Mouse (Mus musculus): ENCODE data around the gene Adsl. TPM values are rescaled to one million over a fixed set of nuclear protein-coding genes. Genes with fewer than 3 reads are reported as not detected.
"Not testable (repeated sequence)": the region's sequence is repeated elsewhere in the genome, so short reads cannot be mapped to it uniquely, and the experiment has no call there.

The Adsl gene
- polyA plus RNA-seq (2012; rRNA removed) = 43.1 and 46.0 TPM in 2 replicates

DNA sequence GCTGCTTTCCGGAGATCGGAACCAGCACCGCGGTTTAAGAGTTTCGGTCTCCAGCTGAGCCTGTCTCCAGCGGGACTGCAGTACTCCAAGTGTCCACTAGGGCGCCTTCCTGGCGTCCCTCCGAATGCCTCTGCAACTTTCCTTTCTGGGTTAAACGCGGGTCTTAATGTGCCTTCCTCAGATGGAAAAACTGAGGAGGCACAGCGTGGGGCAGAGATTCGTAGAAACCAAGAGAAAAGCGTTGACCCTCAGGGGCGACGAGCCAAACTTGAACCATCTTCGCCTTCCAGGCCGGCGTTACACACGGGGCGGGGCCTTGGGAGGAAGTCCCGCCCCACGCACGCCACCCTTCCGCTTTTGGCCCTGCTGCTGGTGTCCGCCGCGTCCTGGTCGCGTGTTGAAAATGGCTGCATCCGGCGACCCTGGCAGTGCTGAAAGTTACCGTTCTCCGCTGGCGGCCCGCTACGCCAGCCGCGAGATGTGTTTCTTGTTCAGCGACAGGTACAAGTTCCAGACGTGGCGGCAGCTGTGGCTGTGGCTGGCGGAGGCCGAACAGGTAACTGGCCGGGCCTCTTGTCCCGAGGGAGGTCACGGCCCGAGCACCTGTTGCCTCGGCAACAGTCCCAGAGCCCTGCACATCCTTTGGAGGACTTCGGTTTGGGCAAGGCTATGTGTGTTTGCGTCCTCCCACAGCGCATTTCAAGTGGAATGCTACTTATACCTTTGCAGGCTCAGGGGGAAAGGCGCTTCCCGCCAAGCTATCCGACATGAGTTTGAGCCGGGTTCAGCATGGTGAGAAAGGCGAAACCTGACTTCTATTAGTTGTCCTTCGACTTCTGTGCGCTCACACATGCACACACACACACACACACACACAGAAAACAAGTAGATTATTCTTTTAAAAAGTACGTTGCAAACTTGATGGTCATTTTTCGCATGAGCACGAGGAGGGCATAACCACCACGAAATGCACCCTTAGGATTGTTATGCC lies at the start of gene Adsl:
Gene Adsl (plus strand): TSS at position 346 of the 991 bp plus-strand sequence.
- H3K27me3 ChIP-seq (ENCODE audit: control insufficient read depth, insufficient read depth, low read length) = no peaks in the 10 kb centered on the region
- DNase-seq (ENCODE audit: low read depth in 1 of 2, low spot score in 2 of 2) = peak; percentile 82 to 83
- peaks cover 10% of the 10 kb centered on the region for H3K4me1 ChIP-seq (ENCODE audit: control insufficient read depth, insufficient read depth, insufficient read length)
- TF ChIP-seq CTCF (IDR thresholded peaks at IDR 0.05; ENCODE audit: extremely low read depth, insufficient read depth, insufficient read length, insufficient replicate concordance) = peak; percentile 92
- TF ChIP-seq POLR2A (IDR thresholded peaks at IDR 0.05; ENCODE audit: low read depth, low read length) = peak; percentile 48; the same call in 1 of the 2 replicates
- under 1% methylated on average over 63 of the region's 63 CpGs for WGBS
- peak within 1 kb of the TSS; percentile 86 for H3K27ac ChIP-seq (ENCODE audit: insufficient read depth, low read length)
- peaks cover 12% of the 10 kb centered on the region for H3K36me3 ChIP-seq (ENCODE audit: control insufficient read depth, insufficient read depth, low read length)
- H3K4me3 ChIP-seq (ENCODE audit: extremely low read depth, insufficient read depth, insufficient read length) = peak within 1 kb of the TSS; percentile 92

DNA sequence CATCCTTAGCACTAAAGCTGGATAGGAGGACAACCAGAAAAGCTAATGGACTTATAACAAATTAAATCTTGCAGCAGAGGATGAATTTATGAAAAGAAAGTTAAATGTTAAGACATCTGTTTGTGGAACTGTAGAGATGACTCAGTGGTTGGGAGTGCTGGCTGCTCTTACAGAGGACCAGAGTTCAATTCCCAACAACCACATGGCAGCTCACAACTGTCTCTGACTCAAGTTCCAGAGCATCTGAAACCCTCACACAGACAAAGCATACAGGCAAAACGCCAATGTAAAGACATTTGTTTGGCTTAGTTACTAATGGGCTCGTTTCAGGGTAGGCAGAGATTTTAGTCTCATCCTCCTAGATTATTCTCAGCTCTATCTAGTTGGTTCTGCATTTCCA lies 48.5 kb upstream of the Adsl start:
- peaks cover 14% of the 10 kb centered on the region for H3K36me3 ChIP-seq (ENCODE audit: control insufficient read depth, insufficient read depth, low read length)
- H3K4me1 ChIP-seq (ENCODE audit: control insufficient read depth, insufficient read depth, insufficient read length) = peaks cover 5% of the 10 kb centered on the region; the same call in 1 of the 2 replicates

DNA sequence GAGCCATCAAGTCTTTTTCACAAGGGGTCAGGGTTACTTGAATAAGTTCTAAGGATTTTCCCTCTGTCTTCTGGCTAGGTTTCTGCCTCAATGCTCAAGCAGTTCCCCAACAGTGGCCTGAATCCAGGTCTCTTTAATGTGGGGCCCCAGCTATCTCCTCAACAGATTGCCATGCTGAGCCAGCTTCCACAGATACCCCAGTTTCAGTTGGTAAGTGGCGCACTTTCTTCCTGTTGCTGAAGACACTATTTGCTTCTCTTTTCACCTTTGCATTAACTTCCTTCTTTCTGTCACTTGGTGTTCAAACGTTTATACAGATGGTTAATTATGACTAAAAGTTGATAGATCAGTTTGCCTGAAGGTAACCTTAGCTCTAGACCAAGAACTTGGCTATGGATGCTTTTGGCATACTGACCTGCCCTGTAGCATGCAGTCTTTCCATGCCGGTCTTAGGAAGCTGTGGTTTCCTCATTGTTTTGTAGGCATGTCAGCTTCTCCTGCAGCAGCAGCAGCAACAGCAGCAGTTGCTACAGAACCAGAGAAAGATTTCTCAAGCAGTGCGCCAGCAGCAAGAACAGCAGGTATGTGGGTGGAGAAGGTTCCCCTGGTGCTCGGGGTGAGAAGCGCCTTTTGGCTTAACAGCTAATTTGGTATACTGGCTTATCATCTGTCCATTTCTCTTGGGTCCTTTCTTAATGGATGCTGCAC lies 46.3 kb upstream of the Adsl start:
- WGBS = 50% methylated on average over 6 of the region's 6 CpGs
- Histone ChIP-seq H3K4me3 (ENCODE audit: extremely low read depth, insufficient read depth, insufficient read length) (no peak overlapping the region), H3K4me1 (ENCODE audit: control insufficient read depth, insufficient read depth, insufficient read length) (peaks cover 5% of the 10 kb centered on the region; the same call in 1 of the 2 replicates), H3K27me3 (ENCODE audit: control insufficient read depth, insufficient read depth, low read length) (no peaks in the 10 kb centered on the region), H3K27ac (ENCODE audit: insufficient read depth, low read length) (peak overlapping the region; percentile 19), H3K36me3 (ENCODE audit: control insufficient read depth, insufficient read depth, low read length) (peaks cover 15% of the 10 kb centered on the region)
- DNase-seq (ENCODE audit: low read depth in 1 of 2, low spot score in 2 of 2) = no peak
- TF ChIP-seq CTCF (IDR thresholded peaks at IDR 0.05; ENCODE audit: extremely low read depth, insufficient read depth, insufficient read length, insufficient replicate concordance) (no peak), POLR2A (IDR thresholded peaks at IDR 0.05; ENCODE audit: low read depth, low read length) (no peak)

More for the DNA sequence above, 48.5 kb upstream of the Adsl start:
- DNase-seq (ENCODE audit: low read depth in 1 of 2, low spot score in 2 of 2) = no peak
- H3K4me3 ChIP-seq (ENCODE audit: extremely low read depth, insufficient read depth, insufficient read length) = no peak overlapping the region
- 89% methylated on average over 2 of the region's 2 CpGs for WGBS
- no peaks in the 10 kb centered on the region for H3K27me3 ChIP-seq (ENCODE audit: control insufficient read depth, insufficient read depth, low read length)
- no peak for TF ChIP-seq CTCF (IDR thresholded peaks at IDR 0.05; ENCODE audit: extremely low read depth, insufficient read depth, insufficient read length, insufficient replicate concordance)
- no peak for TF ChIP-seq POLR2A (IDR thresholded peaks at IDR 0.05; ENCODE audit: low read depth, low read length)
- no peak overlapping the region for H3K27ac ChIP-seq (ENCODE audit: insufficient read depth, low read length)

DNA sequence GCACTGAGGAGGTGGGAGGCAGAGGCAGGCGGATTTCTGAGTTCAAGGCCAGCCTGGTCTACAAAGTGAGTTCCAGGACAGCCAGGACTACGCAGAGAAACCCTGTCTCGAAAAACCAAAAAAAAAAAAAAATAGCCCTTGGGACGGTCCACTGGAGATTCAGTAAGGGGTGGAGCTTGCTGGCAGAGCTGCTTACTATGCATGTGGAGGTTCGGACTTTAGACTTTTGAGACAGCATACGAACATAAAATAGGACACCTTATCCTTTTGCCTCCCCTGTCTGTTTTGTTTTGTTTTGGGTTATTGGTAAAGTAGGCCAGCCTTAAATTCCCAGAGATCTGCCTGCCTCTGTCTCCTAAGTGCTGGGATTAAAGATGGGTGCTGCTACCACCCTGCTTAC lies 43.5 kb upstream of the Adsl start:
- H3K27ac ChIP-seq (ENCODE audit: insufficient read depth, low read length); DNase-seq (ENCODE audit: low read depth in 1 of 2, low spot score in 2 of 2); H3K4me1 ChIP-seq (ENCODE audit: control insufficient read depth, insufficient read depth, insufficient read length); H3K4me3 ChIP-seq (ENCODE audit: extremely low read depth, insufficient read depth, insufficient read length); H3K27me3 ChIP-seq (ENCODE audit: control insufficient read depth, insufficient read depth, low read length): not testable (repeated sequence)
- H3K36me3 ChIP-seq (ENCODE audit: control insufficient read depth, insufficient read depth, low read length) = peaks cover 18% of the 10 kb centered on the region
- WGBS = 97% methylated on average over 6 of the region's 6 CpGs

DNA sequence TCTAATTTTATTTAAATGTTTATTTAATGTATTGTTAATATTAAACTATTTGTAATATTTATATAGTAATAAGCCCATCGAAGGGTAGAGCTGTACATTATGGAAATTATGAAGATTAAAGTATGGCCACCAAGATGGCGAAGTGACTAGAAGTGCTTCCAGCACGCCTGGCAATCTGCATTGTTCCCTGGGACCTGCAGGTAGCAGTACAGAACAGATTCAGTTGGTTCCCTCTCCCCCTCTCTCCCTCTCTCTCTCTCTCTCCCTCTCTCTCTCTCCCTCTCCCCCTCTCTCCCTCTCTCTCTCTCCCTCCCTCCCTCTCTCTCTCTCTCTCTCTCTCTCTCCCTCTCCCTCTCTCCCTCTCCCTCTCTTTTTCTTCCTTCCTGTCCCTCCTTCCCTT lies 38.1 kb upstream of the Adsl start:
- Histone ChIP-seq H3K36me3 (ENCODE audit: control insufficient read depth, insufficient read depth, low read length) (peaks cover 31% of the 10 kb centered on the region), H3K4me3 (ENCODE audit: extremely low read depth, insufficient read depth, insufficient read length) (no peak overlapping the region), H3K27me3 (ENCODE audit: control insufficient read depth, insufficient read depth, low read length) (no peaks in the 10 kb centered on the region), H3K4me1 (ENCODE audit: control insufficient read depth, insufficient read depth, insufficient read length) (no peaks in the 10 kb centered on the region), H3K27ac (ENCODE audit: insufficient read depth, low read length) (no peak overlapping the region)
- no peak for TF ChIP-seq POLR2A (IDR thresholded peaks at IDR 0.05; ENCODE audit: low read depth, low read length)
- TF ChIP-seq CTCF (IDR thresholded peaks at IDR 0.05; ENCODE audit: extremely low read depth, insufficient read depth, insufficient read length, insufficient replicate concordance) = no peak
- 96% methylated on average over 3 of the region's 3 CpGs for WGBS
- DNase-seq (ENCODE audit: low read depth in 1 of 2, low spot score in 2 of 2) = no peak

DNA sequence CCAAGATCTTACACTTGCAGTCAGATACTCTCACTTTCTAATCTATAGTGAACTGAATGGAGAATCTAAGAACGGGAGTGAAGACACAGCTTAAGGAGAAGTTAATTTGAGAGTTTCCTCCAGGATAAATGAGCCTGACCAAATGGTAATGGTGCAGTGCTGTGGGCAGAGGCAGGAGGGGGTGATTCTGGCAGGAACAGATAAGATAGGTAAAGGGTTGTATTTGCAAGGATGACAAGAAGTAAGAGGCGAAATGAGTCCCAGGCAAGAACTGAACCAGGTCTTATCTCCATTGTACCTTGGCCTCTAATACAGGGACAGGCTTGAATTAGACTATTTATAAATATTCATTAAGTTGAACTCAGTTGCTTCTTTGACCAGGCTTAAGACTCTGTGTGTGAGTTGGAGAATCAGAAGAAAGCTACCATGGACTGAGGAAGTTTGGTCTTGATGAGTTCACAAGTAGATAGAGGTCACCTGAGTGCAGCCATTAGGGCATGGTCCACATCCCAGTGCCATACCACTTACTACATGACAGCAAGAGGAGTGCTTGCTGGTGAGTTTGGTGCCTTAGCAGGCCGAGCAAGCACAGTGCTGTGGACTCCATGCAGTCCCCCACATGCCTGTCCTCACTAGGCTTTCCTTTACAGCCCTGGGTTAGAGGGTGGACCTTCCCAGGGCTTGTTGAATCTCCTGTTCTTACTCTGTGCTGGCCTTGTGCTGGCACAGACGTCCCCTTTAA lies 37.3 kb upstream of the Adsl start:
- Histone ChIP-seq H3K27ac (ENCODE audit: insufficient read depth, low read length) (no peak overlapping the region), H3K36me3 (ENCODE audit: control insufficient read depth, insufficient read depth, low read length) (peaks cover 28% of the 10 kb centered on the region), H3K4me1 (ENCODE audit: control insufficient read depth, insufficient read depth, insufficient read length) (no peaks in the 10 kb centered on the region), H3K27me3 (ENCODE audit: control insufficient read depth, insufficient read depth, low read length) (no peaks in the 10 kb centered on the region), H3K4me3 (ENCODE audit: extremely low read depth, insufficient read depth, insufficient read length) (no peak overlapping the region)
- 81% methylated on average over 4 of the region's 4 CpGs for WGBS
- no peak for DNase-seq (ENCODE audit: low read depth in 1 of 2, low spot score in 2 of 2)
- TF ChIP-seq POLR2A (IDR thresholded peaks at IDR 0.05; ENCODE audit: low read depth, low read length) (no peak), CTCF (IDR thresholded peaks at IDR 0.05; ENCODE audit: extremely low read depth, insufficient read depth, insufficient read length, insufficient replicate concordance) (no peak)

Data from spleen, adult 2 months (tissue).